Mouse (Mus musculus) midbrain, embryonic 15.5 days (tissue): ENCODE measurements at regions not wholly inside any gene's neighbourhood (a gene's known extent, or its start where the extent isn't known, plus 50 kb on each side); places are given as distances from the start of the nearest gene placed in this dataset.

Source experiments
- ATAC-seq: fragments of 200-750 bp; cut with Nextera tagmentation; replicated peaks from 2 replicates; pipeline ENCODE4 v1.8.0; 2017; ENCODE audit warnings: moderate TSS enrichment
- H3K27ac ChIP-seq: fragments of 300-500 bp; sonication (generic); 2 replicates; pipeline ENCODE4 v1.5.1; 2015; ENCODE audit warnings: mild to moderate bottlenecking, inconsistent platforms
- H3K27me3 ChIP-seq: fragments of 300-500 bp; sonication (generic); replicated peaks from 2 replicates; pipeline ENCODE4 v1.6.1; 2015; ENCODE audit warnings: inconsistent platforms
- H3K36me3 ChIP-seq: fragments of 300-500 bp; sonication (generic); replicated peaks from 2 replicates; pipeline ENCODE4 v1.6.1; 2015; ENCODE audit warnings: inconsistent platforms
- H3K4me1 ChIP-seq: fragments of 300-500 bp; sonication (generic); 2 replicates; pipeline ENCODE4 v1.6.1; 2015; ENCODE audit warnings: inconsistent platforms
- H3K4me2 ChIP-seq: fragments of 300-500 bp; sonication (generic); 2 replicates; pipeline ENCODE4 v1.6.1; 2015; ENCODE audit warnings: inconsistent platforms, mild to moderate bottlenecking, moderate library complexity
- H3K4me3 ChIP-seq: fragments of 300-500 bp; sonication (generic); 2 replicates; pipeline ENCODE4 v1.5.1; 2015; ENCODE audit warnings: mild to moderate bottlenecking, inconsistent platforms
- H3K9ac ChIP-seq: fragments of 300-500 bp; sonication (generic); 2 replicates; pipeline ENCODE4 v1.6.1; 2015; ENCODE audit warnings: mild to moderate bottlenecking, inconsistent platforms
- H3K9me3 ChIP-seq: fragments of 300-500 bp; sonication (generic); 2 replicates; pipeline ENCODE4 v1.6.1; 2016; ENCODE audit warnings: inconsistent platforms
- WGBS: fragments of 180-500 bp; shearing (Covaris S2); methylation state at CpG from one replicate; pipeline ENCODE4 v1.1.7; 2015; ENCODE audit warnings: mixed read lengths; 5-methylcytosine and 5-hydroxymethylcytosine counted together

DNA sequence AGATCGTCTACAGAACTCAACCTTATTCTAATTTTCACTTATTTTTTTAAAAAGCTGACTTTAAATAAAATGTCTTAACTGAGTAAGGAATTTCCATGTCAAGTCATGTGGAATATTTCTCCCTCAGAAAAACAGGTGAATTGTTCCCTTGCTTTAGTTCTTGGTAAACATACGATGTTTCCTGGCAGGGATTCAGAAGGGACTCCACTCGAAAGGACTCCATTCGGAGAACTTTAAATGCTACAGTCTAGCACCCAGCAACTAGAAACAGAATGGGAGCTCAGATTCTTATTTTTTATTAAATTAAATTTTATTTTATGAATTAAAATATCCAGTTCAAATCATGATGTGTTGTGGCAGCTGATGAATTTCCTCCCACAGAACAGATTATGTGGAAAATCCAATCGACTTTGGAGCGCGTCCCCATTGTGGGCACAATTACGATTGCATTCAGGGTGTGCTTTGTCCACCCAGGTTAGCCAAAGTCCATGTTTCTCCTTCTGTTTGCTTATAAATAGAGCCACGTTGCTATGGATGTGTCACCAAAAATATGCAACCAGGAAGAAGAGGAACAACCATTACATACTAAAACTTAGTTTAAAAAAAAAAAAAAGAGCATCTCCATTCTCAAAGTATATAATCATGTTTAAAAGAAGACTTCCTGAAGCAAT lies 230.5 kb upstream of the Fat1 start:
- H3K4me1 ChIP-seq, result no peaks in the 10 kb centered on the region
- no peaks in the 10 kb centered on the region for H3K9me3 ChIP-seq
- ATAC-seq, result no peak
- no peaks in the 10 kb centered on the region for H3K27me3 ChIP-seq
- 74% methylated on average over 9 of the region's 9 CpGs for WGBS
- no peak overlapping the region for H3K27ac ChIP-seq
- H3K4me3 ChIP-seq, result no peak overlapping the region
- H3K36me3 ChIP-seq, result no peaks in the 10 kb centered on the region
- no peak overlapping the region for H3K9ac ChIP-seq
- H3K4me2 ChIP-seq, result no peak overlapping the region

DNA sequence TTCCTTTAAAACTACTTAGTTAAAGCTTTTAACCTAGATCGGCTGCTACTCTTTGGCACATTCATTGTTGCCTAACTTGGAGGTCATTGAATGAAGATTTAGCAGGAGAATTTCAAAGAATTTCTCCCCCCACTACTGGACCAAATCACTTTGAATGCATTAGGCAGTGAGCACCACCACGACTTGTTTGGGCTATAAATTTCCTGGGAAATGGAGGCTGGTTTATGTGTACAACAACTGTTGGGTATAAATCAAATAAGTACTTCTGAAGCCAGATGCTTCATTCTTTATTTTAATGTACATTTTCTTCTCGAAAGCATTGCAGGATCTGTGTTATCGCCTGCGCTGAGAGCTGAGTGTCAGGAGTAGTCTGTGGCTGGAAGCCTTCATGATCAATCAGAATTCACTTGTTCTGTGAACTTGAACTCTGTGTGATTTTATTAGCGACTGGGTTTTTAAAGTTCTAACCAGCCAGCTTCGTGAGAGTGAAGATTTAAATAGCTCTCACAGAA lies 226.5 kb upstream of the Fat1 start:
- Histone ChIP-seq H3K4me2 (no peak overlapping the region), H3K9me3 (no peaks in the 10 kb centered on the region), H3K36me3 (no peaks in the 10 kb centered on the region), H3K4me3 (no peak overlapping the region), H3K27ac (no peak overlapping the region), H3K9ac (no peak overlapping the region), H3K4me1 (no peaks in the 10 kb centered on the region), H3K27me3 (no peaks in the 10 kb centered on the region)
- no peak for ATAC-seq
- 78% methylated on average over 7 of the region's 7 CpGs for WGBS

DNA sequence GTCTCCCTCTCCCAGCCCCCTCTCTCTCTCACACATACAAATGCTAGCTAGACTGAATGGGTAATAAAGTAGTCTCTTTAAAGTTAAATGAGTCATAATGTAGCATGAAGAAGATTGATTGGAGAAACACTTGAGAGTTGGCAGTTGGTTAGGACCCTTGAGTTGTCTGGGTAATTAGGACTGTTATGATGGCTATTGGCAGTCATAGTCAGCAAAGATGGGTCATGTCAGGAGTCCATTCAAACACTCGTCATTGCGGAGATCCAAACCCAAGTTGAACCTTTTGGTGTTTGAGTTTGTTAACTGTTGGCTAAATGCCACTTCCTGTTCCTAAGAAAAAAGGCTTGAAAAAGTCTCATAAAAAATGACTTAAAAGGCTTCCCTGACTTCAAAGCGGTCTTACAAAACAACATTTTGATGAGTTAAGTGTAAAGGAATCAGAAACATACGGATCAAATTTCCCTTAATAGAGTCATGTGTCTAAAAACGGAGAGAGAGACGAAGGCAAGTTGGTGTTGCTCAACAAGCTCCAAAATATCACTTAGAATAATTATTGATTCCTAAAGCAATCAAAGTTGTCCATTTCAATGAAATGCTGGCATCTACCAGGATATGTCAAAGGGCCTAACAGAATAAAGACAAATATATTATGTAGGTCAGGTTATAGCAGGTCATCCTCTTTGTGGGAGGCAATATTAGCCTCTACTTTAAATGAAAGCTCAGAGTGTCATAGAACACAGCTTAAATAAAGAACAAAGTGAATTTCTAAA lies 225.9 kb upstream of the Fat1 start:
- Histone ChIP-seq H3K4me3 (no peak overlapping the region), H3K9ac (no peak overlapping the region), H3K9me3 (no peaks in the 10 kb centered on the region), H3K36me3 (no peaks in the 10 kb centered on the region), H3K4me2 (no peak overlapping the region), H3K27me3 (no peaks in the 10 kb centered on the region), H3K4me1 (no peaks in the 10 kb centered on the region), H3K27ac (no peak overlapping the region)
- ATAC-seq, result no peak
- 77% methylated on average over 6 of the region's 6 CpGs for WGBS

- H3K36me3 ChIP-seq, result no peaks in the 10 kb centered on the region
- H3K4me2 ChIP-seq, result no peak overlapping the region
- H3K9me3 ChIP-seq, result no peaks in the 10 kb centered on the region
- H3K9ac ChIP-seq, result no peak overlapping the region
- no peaks in the 10 kb centered on the region for H3K4me1 ChIP-seq
- ATAC-seq, result no peak
- 89% methylated on average over 10 of the region's 10 CpGs for WGBS
- no peaks in the 10 kb centered on the region for H3K27me3 ChIP-seq
- H3K27ac ChIP-seq, result no peak overlapping the region
- H3K4me3 ChIP-seq, result no peak overlapping the region
Observed at GRCm38 (mm10) chr8:44734577-44734976, 200.7 kb upstream of the Fat1 start.

DNA sequence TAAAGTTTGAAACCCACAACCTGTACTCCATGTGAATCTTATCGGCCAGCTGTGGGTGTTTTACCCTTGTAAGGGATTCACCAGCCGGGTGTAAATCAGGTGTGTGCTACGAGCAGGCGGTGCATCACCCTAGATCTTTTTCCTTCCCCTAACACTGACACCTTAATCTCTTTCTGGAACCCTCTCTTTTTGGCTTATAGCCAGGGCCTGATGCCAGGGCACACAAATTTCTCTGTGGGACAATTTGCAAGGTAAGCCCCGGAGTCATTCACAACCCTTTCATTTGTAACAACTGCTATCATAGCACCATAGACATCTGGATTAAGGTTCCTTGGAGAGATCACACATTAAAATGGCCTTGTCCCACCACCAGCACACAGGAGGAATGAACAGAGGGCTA lies 199.4 kb upstream of the Fat1 start:
- WGBS, result 79% methylated on average over 5 of the region's 5 CpGs
- Histone ChIP-seq H3K4me3 (no peak overlapping the region), H3K27me3 (no peaks in the 10 kb centered on the region), H3K9ac (no peak overlapping the region), H3K36me3 (no peaks in the 10 kb centered on the region), H3K4me1 (no peaks in the 10 kb centered on the region), H3K4me2 (no peak overlapping the region), H3K9me3 (no peaks in the 10 kb centered on the region), H3K27ac (no peak overlapping the region)
- ATAC-seq, result no peak

GRCm38 (mm10) chr8:44743353-44743752 lies 191.9 kb upstream of the Fat1 start:
- Histone ChIP-seq H3K9ac (no peak overlapping the region), H3K36me3 (no peaks in the 10 kb centered on the region), H3K4me2 (no peak overlapping the region), H3K27me3 (no peaks in the 10 kb centered on the region), H3K4me1 (no peaks in the 10 kb centered on the region), H3K9me3 (no peaks in the 10 kb centered on the region), H3K27ac (no peak overlapping the region), H3K4me3 (no peak overlapping the region)
- no peak for ATAC-seq
- 85% methylated on average over 2 of the region's 2 CpGs for WGBS

- no peak for ATAC-seq
- Histone ChIP-seq H3K4me3 (no peak overlapping the region), H3K4me2 (no peak overlapping the region), H3K9ac (no peak overlapping the region), H3K27ac (no peak overlapping the region), H3K4me1 (no peaks in the 10 kb centered on the region), H3K36me3 (no peaks in the 10 kb centered on the region), H3K9me3 (no peaks in the 10 kb centered on the region), H3K27me3 (no peaks in the 10 kb centered on the region)
- 57% methylated on average over 12 of the region's 12 CpGs for WGBS
Observed at GRCm38 (mm10) chr8:44744991-44745658, 190.1 kb upstream of the Fat1 start.

DNA sequence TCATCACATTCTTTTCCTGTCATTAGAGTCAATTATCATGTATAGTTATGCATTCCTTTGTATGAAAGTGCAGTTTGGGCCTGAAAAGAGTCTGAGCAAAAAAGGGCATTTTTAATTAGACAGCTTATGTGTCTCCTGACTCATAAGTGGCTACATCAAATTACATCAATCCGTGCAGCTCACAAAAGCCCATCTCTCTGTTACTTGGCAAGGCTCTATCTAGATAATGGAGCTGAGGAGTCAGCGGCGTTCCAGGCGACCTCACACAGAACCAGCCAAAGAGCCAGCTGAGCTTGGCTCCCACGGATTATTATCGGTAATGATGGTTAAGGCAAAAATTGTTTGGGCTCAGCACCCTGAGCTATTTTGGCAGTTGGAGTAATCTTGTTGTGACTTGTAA lies 176.5 kb upstream of the Fat1 start:
- no peaks in the 10 kb centered on the region for H3K36me3 ChIP-seq
- 52% methylated on average over 6 of the region's 6 CpGs for WGBS
- no peaks in the 10 kb centered on the region for H3K9me3 ChIP-seq
- no peaks in the 10 kb centered on the region for H3K4me1 ChIP-seq
- H3K27me3 ChIP-seq, result no peaks in the 10 kb centered on the region
- H3K4me2 ChIP-seq, result no peak overlapping the region
- ATAC-seq, result no peak
- H3K9ac ChIP-seq, result no peak overlapping the region
- no peak overlapping the region for H3K4me3 ChIP-seq
- no peak overlapping the region for H3K27ac ChIP-seq

GRCm38 (mm10) chr8:44762731-44763130 lies 172.5 kb upstream of the Fat1 start:
- Histone ChIP-seq H3K36me3 (no peaks in the 10 kb centered on the region), H3K27ac (no peak overlapping the region), H3K9ac (no peak overlapping the region), H3K4me2 (no peak overlapping the region), H3K27me3 (no peaks in the 10 kb centered on the region), H3K4me1 (no peaks in the 10 kb centered on the region), H3K4me3 (no peak overlapping the region), H3K9me3 (no peaks in the 10 kb centered on the region)
- no peak for ATAC-seq
- WGBS, result 89% methylated on average over 10 of the region's 10 CpGs

DNA sequence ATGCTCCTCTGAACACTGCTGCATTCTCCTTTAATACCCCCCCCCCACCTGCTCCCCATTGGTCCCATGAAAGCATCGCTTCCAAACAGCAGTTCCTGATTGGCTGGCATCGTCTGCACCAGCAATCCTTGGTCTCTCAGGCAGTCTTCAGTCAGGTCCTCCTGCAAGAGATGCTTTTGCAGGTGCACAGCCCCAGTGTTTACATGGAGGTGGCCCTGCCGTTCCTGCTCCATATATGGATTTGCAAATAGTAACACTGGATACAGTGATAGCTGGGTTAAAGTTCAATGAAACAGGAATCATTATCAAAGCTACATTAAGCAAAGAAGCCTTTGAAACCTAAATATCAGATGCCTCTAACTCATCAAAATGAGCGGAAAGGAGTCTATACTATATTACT lies 170.1 kb upstream of the Fat1 start:
- ATAC-seq, result no peak
- Histone ChIP-seq H3K27me3 (no peaks in the 10 kb centered on the region), H3K9ac (no peak overlapping the region), H3K4me1 (no peaks in the 10 kb centered on the region), H3K36me3 (no peaks in the 10 kb centered on the region), H3K4me3 (no peak overlapping the region), H3K9me3 (no peaks in the 10 kb centered on the region), H3K27ac (no peak overlapping the region), H3K4me2 (no peak overlapping the region)
- 84% methylated on average over 4 of the region's 4 CpGs for WGBS

DNA sequence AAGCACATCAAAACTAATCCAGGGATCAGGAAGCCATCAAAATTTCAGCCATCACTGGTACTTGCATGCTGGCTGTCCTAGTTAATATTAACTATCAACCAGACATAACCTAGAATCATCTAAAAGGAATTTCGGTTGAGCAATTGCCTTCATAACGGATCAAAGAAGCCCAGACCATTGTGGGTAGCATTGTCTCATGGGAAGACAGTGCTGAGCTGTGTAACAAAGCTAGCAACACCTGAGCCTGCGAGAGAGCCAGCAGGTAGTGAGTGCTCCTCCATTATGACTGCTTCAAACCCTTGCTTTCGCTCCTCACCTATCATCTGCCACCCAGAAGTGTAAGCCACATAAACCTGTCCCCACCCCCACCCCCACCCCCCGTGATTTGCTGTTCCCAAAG lies 169.6 kb upstream of the Fat1 start:
- Histone ChIP-seq H3K27ac (no peak overlapping the region), H3K27me3 (no peaks in the 10 kb centered on the region), H3K9ac (no peak overlapping the region), H3K9me3 (no peaks in the 10 kb centered on the region), H3K4me2 (no peak overlapping the region), H3K36me3 (no peaks in the 10 kb centered on the region), H3K4me3 (no peak overlapping the region), H3K4me1 (no peaks in the 10 kb centered on the region)
- no peak; the same call in 1 of the 2 replicates for ATAC-seq
- WGBS, result 72% methylated on average over 5 of the region's 5 CpGs

DNA sequence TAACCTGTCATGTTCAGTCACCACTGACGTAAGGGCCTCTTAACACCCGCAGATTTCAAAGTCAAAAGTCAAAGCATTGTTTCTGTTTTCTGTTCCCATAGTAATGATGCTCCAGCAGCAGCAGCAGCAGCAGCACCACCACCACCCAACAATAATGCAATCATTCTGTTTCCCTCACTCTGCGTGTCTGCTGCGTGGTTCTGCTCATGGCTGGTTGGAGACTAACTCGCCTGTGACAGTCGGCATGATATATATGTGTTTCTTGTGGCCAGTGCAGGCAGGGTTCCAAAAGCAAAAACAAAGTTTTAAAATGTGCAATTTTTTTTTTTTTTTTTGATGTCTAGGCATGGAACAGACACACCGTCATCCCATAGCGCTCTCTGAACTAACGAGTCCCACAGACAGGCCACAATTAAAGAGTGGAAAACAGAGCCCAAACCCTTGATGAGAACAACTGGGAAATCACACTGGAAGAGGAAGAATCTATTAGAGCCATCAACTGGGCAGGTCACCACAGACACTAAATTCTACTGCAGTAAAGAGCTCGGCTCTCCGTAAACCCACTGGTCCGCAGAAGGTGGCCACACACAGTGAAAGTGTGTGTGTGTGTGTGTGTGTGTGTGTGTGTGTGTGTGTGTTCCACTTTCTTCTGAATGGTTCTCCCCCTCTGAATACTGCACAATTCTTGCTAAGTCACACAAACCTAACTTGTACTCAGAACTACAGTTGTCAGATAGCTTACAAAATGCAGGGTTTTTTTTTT lies 169.0 kb upstream of the Fat1 start:
- Histone ChIP-seq H3K27me3 (no peaks in the 10 kb centered on the region), H3K36me3 (no peaks in the 10 kb centered on the region), H3K4me3 (no peak overlapping the region), H3K9me3 (no peaks in the 10 kb centered on the region), H3K27ac (no peak overlapping the region), H3K9ac (no peak overlapping the region), H3K4me2 (no peak overlapping the region), H3K4me1 (no peaks in the 10 kb centered on the region)
- ATAC-seq, result no peak
- 73% methylated on average over 12 of the region's 12 CpGs for WGBS
